Mouse (Mus musculus): ENCODE results near the gene Cast. TPM values are rescaled to one million over a fixed set of nuclear protein-coding genes. Genes with fewer than 3 reads are reported as not detected.
A peak's percentile ranks its signal among the peaks of the same experiment; 100 is the strongest.

Gene Cast
- polyA plus RNA-seq (2017; shearing (Covaris generic)): 100 to 1,000 TPM; 169 to 206 (median 200) TPM

GRCm38 (mm10) chr13:74808152-74808929 lies at the start of gene Cast:
Gene Cast, minus strand, starts transcription at chr13:74808810.
- peak; percentile 76 for ATAC-seq

- peak; percentile 99 for ATAC-seq
Observed at GRCm38 (mm10) chr13:74854338-74855047, 45.9 kb upstream of the Cast start.

GRCm38 (mm10) chr13:74850823-74851222 lies 42.2 kb upstream of the Cast start:
- ATAC-seq: no peak

GRCm38 (mm10) chr13:74845886-74846285 lies 37.3 kb upstream of the Cast start:
- ATAC-seq: peak; percentile 99

GRCm38 (mm10) chr13:74834543-74834942 lies 25.9 kb upstream of the Cast start:
- no peak for ATAC-seq

GRCm38 (mm10) chr13:74822095-74822494 lies 13.5 kb upstream of the Cast start:
- no peak for ATAC-seq

- no peak for ATAC-seq
Observed at GRCm38 (mm10) chr13:74815753-74816152, 7.1 kb upstream of the Cast start.

GRCm38 (mm10) chr13:74807446-74808151 lies 1.0 kb downstream of the Cast start:
- peak; percentile 80 for ATAC-seq

GRCm38 (mm10) chr13:74806934-74807333 lies 1.7 kb downstream of the Cast start:
- ATAC-seq: peak; percentile 19

- ATAC-seq: no peak
Observed at GRCm38 (mm10) chr13:74794435-74794834, 14.2 kb downstream of the Cast start.

GRCm38 (mm10) chr13:74787681-74788080 lies 20.9 kb downstream of the Cast start:
- ATAC-seq: no peak

- no peak for ATAC-seq
Observed at GRCm38 (mm10) chr13:74772151-74772550, 36.5 kb downstream of the Cast start.

GRCm38 (mm10) chr13:74770480-74770879 lies 38.1 kb downstream of the Cast start:
- peak; percentile 94 for ATAC-seq

GRCm38 (mm10) chr13:74769871-74770270 lies 38.7 kb downstream of the Cast start:
- ATAC-seq: peak; percentile 63

GRCm38 (mm10) chr13:74767186-74767585 lies 41.4 kb downstream of the Cast start:
- no peak for ATAC-seq

- no peak for ATAC-seq
Observed at GRCm38 (mm10) chr13:74762741-74763140, 45.9 kb downstream of the Cast start.

- no peak for ATAC-seq
Observed at GRCm38 (mm10) chr13:74759152-74759551, 49.5 kb downstream of the Cast start.

- no peak for ATAC-seq
Observed at GRCm38 (mm10) chr13:74743219-74743618, 65.4 kb downstream of the Cast start.

GRCm38 (mm10) chr13:74736396-74736795 lies 72.2 kb downstream of the Cast start:
- ATAC-seq: no peak

GRCm38 (mm10) chr13:74735834-74736233 lies 72.8 kb downstream of the Cast start:
- no peak for ATAC-seq

- ATAC-seq: no peak
Observed at GRCm38 (mm10) chr13:74733726-74734125, 74.9 kb downstream of the Cast start.

- ATAC-seq: no peak
Observed at GRCm38 (mm10) chr13:74719002-74719401, 89.6 kb downstream of the Cast start.

GRCm38 (mm10) chr13:74696225-74696624 lies 112.4 kb downstream of the Cast start:
- no peak for ATAC-seq

Data from inflammation-experienced regulatory T-cells, adult 6 months (primary cell).